Comparison of ENCODE assay signal across 8 mouse cellular contexts in genomic region chr4:118291231-118291630, GRCm38 (mm10). TPM values are rescaled to one million over a fixed set of nuclear protein-coding genes. Genes with fewer than 3 reads are reported as not detected.
DNase-seq lines count a peak whose midpoint lies in the region; ATAC-seq lines count a peak whose summit lies in the region.

Gene Ptprf (minus strand): TSS chr4:118291405.

- 2% methylated on average over 49 of the region's 50 CpGs for WGBS in forebrain, embryonic 10.5 days
- WGBS in liver, embryonic 15.5 days (ENCODE audit: insufficient replicate concordance) = 5% methylated on average over 40 of the region's 50 CpGs
- WGBS in neural tube, embryonic 15.5 days = 3% methylated on average over 29 of the region's 50 CpGs

- peak; percentile 9 to 12 for DNase-seq in B cell, adult 2 months
- peak; percentile 78 to 89 for DNase-seq in adrenal gland, postnatal 36 days
- peak; percentile 84 for DNase-seq in forebrain, embryonic 10.5 days (ENCODE audit: extremely low spot score, low spot score)
- DNase-seq in heart, postnatal 10 days = peak; percentile 77 to 82
- DNase-seq in kidney, postnatal 36 days = peak; percentile 84 to 91
- peak; percentile 68 for DNase-seq in urinary bladder, adult 2 months (ENCODE audit: low spot score)

- peak; percentile 50; the same call in 1 of the 2 replicates for ATAC-seq in liver, embryonic 15.5 days (ENCODE audit: insufficient read depth)
- ATAC-seq in neural tube, embryonic 15.5 days (ENCODE audit: low FRiP score) = peak; percentile 70

- H3K4me1 ChIP-seq in forebrain, embryonic 10.5 days = peaks cover 62% of the 10 kb centered on the region
- H3K4me1 ChIP-seq in liver, embryonic 15.5 days (replicated peaks) = peaks cover 9% of the 10 kb centered on the region; the same call in 1 of the 2 replicates
- peaks cover 45% of the 10 kb centered on the region for H3K4me1 ChIP-seq in neural tube, embryonic 15.5 days

- H3K27ac ChIP-seq in forebrain, embryonic 10.5 days = peak within 1 kb of the TSS; percentile 99
- peak within 1 kb of the TSS; percentile 48 for H3K27ac ChIP-seq in liver, embryonic 15.5 days (replicated peaks)
- peak within 1 kb of the TSS; percentile 87 for H3K27ac ChIP-seq in neural tube, embryonic 15.5 days (replicated peaks)

- intact Hi-C loops in heart, postnatal 10 days (cut with DNase I) = loop anchor here (5.0 kb wide), 1 partner anchor 144 kb away; no protein-coding TSS in a partner anchor

- peaks cover 30% of the 10 kb centered on the region for H3K27me3 ChIP-seq in forebrain, embryonic 10.5 days (ENCODE audit: poor library complexity, severe bottlenecking)
- peaks cover 77% of the 10 kb centered on the region for H3K27me3 ChIP-seq in liver, embryonic 15.5 days
- no peaks in the 10 kb centered on the region for H3K27me3 ChIP-seq in neural tube, embryonic 15.5 days (replicated peaks)

- peak within 1 kb of the TSS; percentile 53 for H3K4me2 ChIP-seq in liver, embryonic 15.5 days
- peak within 1 kb of the TSS; percentile 89 for H3K4me2 ChIP-seq in neural tube, embryonic 15.5 days

- H3K36me3 ChIP-seq in forebrain, embryonic 10.5 days (replicated peaks) = peaks cover 31% of the 10 kb centered on the region
- no peaks in the 10 kb centered on the region for H3K36me3 ChIP-seq in liver, embryonic 15.5 days (replicated peaks)
- H3K36me3 ChIP-seq in neural tube, embryonic 15.5 days = no peaks in the 10 kb centered on the region

- H3K9me3 ChIP-seq in forebrain, embryonic 10.5 days = no peaks in the 10 kb centered on the region
- H3K9me3 ChIP-seq in liver, embryonic 15.5 days (replicated peaks) = no peaks in the 10 kb centered on the region
- H3K9me3 ChIP-seq in neural tube, embryonic 15.5 days (replicated peaks) = no peaks in the 10 kb centered on the region

- peak within 1 kb of the TSS; percentile 97 for H3K4me3 ChIP-seq in forebrain, embryonic 10.5 days
- peak within 1 kb of the TSS; percentile 56 for H3K4me3 ChIP-seq in liver, embryonic 15.5 days (replicated peaks)
- H3K4me3 ChIP-seq in neural tube, embryonic 15.5 days (replicated peaks) = peak within 1 kb of the TSS; percentile 86

- H3K9ac ChIP-seq in liver, embryonic 15.5 days = peak within 1 kb of the TSS; percentile 39
- peak within 1 kb of the TSS; percentile 79 for H3K9ac ChIP-seq in neural tube, embryonic 15.5 days (replicated peaks)

RNA-seq across cellular contexts. Expression of gene Ptprf, which starts in this region (rescaled TPM):
- 10 to 100 TPM; 47.2 to 91.8 TPM for total RNA-seq in adrenal gland, postnatal 36 days (2021)
- 99.7 and 102 TPM in 2 replicates for polyA plus RNA-seq in forebrain, embryonic 10.5 days (2016; fragmentation: Nextera tagmentation; extraction: Ambion mirVana)
- total RNA-seq in heart, postnatal 10 days (2021) = 10 to 100 TPM; 22.6 to 29.3 TPM
- polyA plus RNA-seq in liver, embryonic 15.5 days (2015; fragmentation: Nextera tagmentation; extraction: Ambion mirVana) = 9.8 and 12.7 TPM in 2 replicates
- 62.9 and 68.5 TPM in 2 replicates for polyA plus RNA-seq in neural tube, embryonic 15.5 days (2015; fragmentation: Nextera tagmentation; extraction: Ambion mirVana)
- polyA plus RNA-seq in urinary bladder, adult 2 months (2012; rRNA removed) = 67.7 and 98.4 TPM in 2 replicates

Comparison
In these comparisons a context has a peak if more than half of its experiments do, and no peak if none do; other contexts are left out.
1. Peak in every context shown above with its lines: DNase-seq, ATAC-seq, H3K4me3 ChIP-seq and H3K27ac ChIP-seq.
2. DNase-seq: peak in every context shown above with its lines; median percentile 88 in kidney, postnatal 36 days; 84 in forebrain, embryonic 10.5 days; 84 in adrenal gland, postnatal 36 days; 80 in heart, postnatal 10 days; 68 in urinary bladder, adult 2 months; 10 in B cell, adult 2 months.
3. H3K27ac ChIP-seq: peak in every context shown above with its lines; median percentile 99 in forebrain, embryonic 10.5 days; 87 in neural tube, embryonic 15.5 days; 48 in liver, embryonic 15.5 days.